Comparison of ENCODE assay signal across 26 mouse cellular contexts in the genomic region with DNA sequence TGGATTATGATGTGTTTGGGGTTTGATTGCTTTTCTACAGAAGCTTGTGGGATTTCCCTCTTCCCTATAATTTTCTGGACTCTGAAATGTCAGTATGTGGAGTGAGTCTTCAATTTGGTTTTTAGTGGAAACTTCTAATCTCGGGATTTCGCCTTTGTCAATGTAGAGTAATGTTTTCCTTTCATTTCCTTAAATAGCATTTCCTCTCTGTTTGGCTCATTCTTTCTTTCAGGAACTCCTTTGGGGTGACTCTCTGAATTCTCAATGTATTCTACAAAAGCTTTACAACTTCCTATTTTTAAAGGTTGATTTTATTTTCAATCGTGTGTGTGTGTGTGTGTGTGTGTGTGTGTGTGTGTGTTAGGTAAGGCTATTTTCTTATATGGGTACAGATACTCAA.
DNase-seq lines count a peak whose midpoint lies in the region; ATAC-seq and TF ChIP-seq lines count a peak whose summit lies in the region.
"Had no signal": no experiment of that assay in that cellular context is flagged by ENCODE, and none has a peak within 500 bp of the region (broad histone marks: within the 10 kb centered on the region; RNA-seq: fewer than 3 reads in every experiment).

No protein-coding gene starts in this region.

- H3K79me2 ChIP-seq in myocyte (ENCODE audit: control insufficient read depth, insufficient read depth): no peaks in the 10 kb centered on the region

- no peaks in the 10 kb centered on the region for H3K36me3 ChIP-seq in limb, embryonic 15.5 days
- H3K36me3 ChIP-seq in limb, embryonic 10.5 days: no peaks in the 10 kb centered on the region
- H3K36me3 ChIP-seq in myocyte (ENCODE audit: control insufficient read depth, insufficient read depth): no peaks in the 10 kb centered on the region
- H3K36me3 ChIP-seq: embryonic facial prominence, embryonic 12.5 days; embryonic facial prominence, embryonic 15.5 days; forebrain, embryonic 10.5 days; forebrain, embryonic 12.5 days; forebrain, embryonic 15.5 days; G1E had no signal

- H3K27ac ChIP-seq in limb, embryonic 15.5 days: peak overlapping the region; percentile 50; the same call in 1 of the 2 replicates
- no peak overlapping the region for H3K27ac ChIP-seq in limb, embryonic 10.5 days
- H3K27ac ChIP-seq: embryonic facial prominence, embryonic 12.5 days; embryonic facial prominence, embryonic 15.5 days; forebrain, embryonic 10.5 days; forebrain, embryonic 12.5 days; forebrain, embryonic 15.5 days had no signal

- TF ChIP-seq POLR2A in myocyte (IDR thresholded peaks at IDR 0.05; ENCODE audit: insufficient read length, low read depth): no peak

- 66% methylated on average over 3 of the region's 3 CpGs for WGBS in limb, embryonic 15.5 days
- WGBS in limb, embryonic 10.5 days: 86% methylated on average over 3 of the region's 3 CpGs

- H3K4me2 ChIP-seq in limb, embryonic 15.5 days: no peak overlapping the region
- peak overlapping the region; percentile 24 for H3K4me2 ChIP-seq in myocyte (ENCODE audit: low read depth)
- H3K4me2 ChIP-seq: embryonic facial prominence, embryonic 12.5 days; embryonic facial prominence, embryonic 15.5 days; forebrain, embryonic 12.5 days; forebrain, embryonic 15.5 days had no signal

- no peaks in the 10 kb centered on the region for H3K4me1 ChIP-seq in limb, embryonic 15.5 days
- no peaks in the 10 kb centered on the region for H3K4me1 ChIP-seq in limb, embryonic 10.5 days
- H3K4me1 ChIP-seq: embryonic facial prominence, embryonic 12.5 days; embryonic facial prominence, embryonic 15.5 days; forebrain, embryonic 10.5 days; forebrain, embryonic 12.5 days; forebrain, embryonic 15.5 days had no signal

- H3ac ChIP-seq in myocyte (ENCODE audit: control insufficient read depth, insufficient read length): no peak overlapping the region

- no peak overlapping the region for H3K4me3 ChIP-seq in limb, embryonic 15.5 days
- no peak overlapping the region for H3K4me3 ChIP-seq in limb, embryonic 10.5 days
- H3K4me3 ChIP-seq in myocyte: no peak overlapping the region
- H3K4me3 ChIP-seq: embryonic facial prominence, embryonic 12.5 days; embryonic facial prominence, embryonic 15.5 days; erythroblast, embryonic 14.5 days; forebrain, embryonic 10.5 days; forebrain, embryonic 12.5 days; forebrain, embryonic 15.5 days had no signal

- DNase-seq in limb, embryonic 10.5 days (ENCODE audit: low spot score): no peak
- peak; percentile 19 to 27 for DNase-seq in B cell, adult 2 months
- DNase-seq in thymus, postnatal 4 days: no peak
- DNase-seq in kidney, postnatal 25 days: no peak
- no peak for DNase-seq in cerebellum, adult 9-10 months
- DNase-seq: adrenal gland, adult 8-10 months; adrenal gland, postnatal 14 days; adrenal gland, postnatal 36 days; cerebellum, adult 11-12 months; cerebellum, adult 2 months; cerebellum, adult 9-11 months; cerebellum, postnatal 14 days; cerebellum, postnatal 36 days; embryo, embryonic 11 days; forebrain, postnatal 0 days had no signal

- H3K9ac ChIP-seq in limb, embryonic 15.5 days: no peak overlapping the region
- H3K9ac ChIP-seq: embryonic facial prominence, embryonic 12.5 days; embryonic facial prominence, embryonic 15.5 days; forebrain, embryonic 12.5 days; forebrain, embryonic 15.5 days; forebrain, postnatal 0 days had no signal

- no peaks in the 10 kb centered on the region for H3K9me3 ChIP-seq in limb, embryonic 15.5 days
- H3K9me3 ChIP-seq in limb, embryonic 10.5 days (replicated peaks): no peaks in the 10 kb centered on the region
- H3K9me3 ChIP-seq: embryonic facial prominence, embryonic 12.5 days; embryonic facial prominence, embryonic 15.5 days; forebrain, embryonic 10.5 days; forebrain, embryonic 12.5 days; forebrain, embryonic 15.5 days; G1E had no signal

- no peak for ATAC-seq in limb, embryonic 15.5 days (ENCODE audit: insufficient number of reproducible peaks, low FRiP score, low TSS enrichment, low read depth)
- ATAC-seq: activated CD4-positive, CD25-positive, alpha-beta regulatory T cell, adult 4 months; forebrain, embryonic 15.5 days; forebrain, postnatal 0 days; Patski had no signal

- H3K27me3 ChIP-seq in limb, embryonic 15.5 days: no peaks in the 10 kb centered on the region
- H3K27me3 ChIP-seq in limb, embryonic 10.5 days (ENCODE audit: low read depth, poor library complexity, severe bottlenecking): no peaks in the 10 kb centered on the region
- no peaks in the 10 kb centered on the region for H3K27me3 ChIP-seq in myocyte (ENCODE audit: control insufficient read depth, insufficient read depth, insufficient read length)
- H3K27me3 ChIP-seq: embryonic facial prominence, embryonic 12.5 days; embryonic facial prominence, embryonic 15.5 days; forebrain, embryonic 12.5 days; forebrain, embryonic 15.5 days had no signal

TF ChIP-seq in myocyte, 11 proteins besides CTCF, POLR2A, EP300 and RAD21:
- TF ChIP-seq MYOD1 (IDR thresholded peaks at IDR 0.05; ENCODE audit: control insufficient read depth in 1 of 3, insufficient read length in 2 of 3, low read depth in 2 of 3) (no peak), USF1 (IDR thresholded peaks at IDR 0.05; ENCODE audit: low read depth) (no peak), CEBPB (IDR thresholded peaks at IDR 0.05; ENCODE audit: insufficient read depth, poor library complexity, severe bottlenecking) (no peak), MAX (IDR thresholded peaks at IDR 0.05; ENCODE audit: low read depth) (no peak), E2F4 (IDR thresholded peaks at IDR 0.05; ENCODE audit: insufficient read depth) (no peak), MYOG (IDR thresholded peaks at IDR 0.05; ENCODE audit: control insufficient read depth in 1 of 3, insufficient read depth in 1 of 3, insufficient read length in 2 of 3, low read depth in 2 of 3) (no peak), TCF3 (IDR thresholded peaks at IDR 0.05; ENCODE audit: insufficient read length, low read depth) (no peak), SRF (IDR thresholded peaks at IDR 0.05; ENCODE audit: control insufficient read depth, insufficient read length, low read depth) (no peak), REST (IDR thresholded peaks at IDR 0.05; ENCODE audit: insufficient read depth, insufficient read length) (no peak), POLR2AphosphoS2 (IDR thresholded peaks at IDR 0.05; ENCODE audit: insufficient read length, low read depth) (no peak), TCF12 (IDR thresholded peaks at IDR 0.05; ENCODE audit: insufficient read depth, poor library complexity, severe bottlenecking) (no peak)
TF ChIP-seq in myocyte: peak in this region for 0.

Comparison
In these comparisons a context has a peak if more than half of its experiments do, and no peak if none do; other contexts are left out.
1. DNase-seq: peak in B cell, adult 2 months (2 of 2); none in limb, embryonic 10.5 days (single experiment), thymus, postnatal 4 days (single experiment), kidney, postnatal 25 days (0 of 2) and cerebellum, adult 9-10 months (single experiment).